ENCODE assay signal across 23 mouse cellular contexts in genomic region chr6:66848936-66849335, GRCm38 (mm10). TPM values are rescaled to one million over a fixed set of nuclear protein-coding genes. Genes with fewer than 3 reads are reported as not detected.
DNase-seq lines count a peak whose midpoint lies in the region; ATAC-seq and TF ChIP-seq lines count a peak whose summit lies in the region.
"Had no signal": no experiment of that assay in that cellular context is flagged by ENCODE, and none has a peak within 500 bp of the region (broad histone marks: within the 10 kb centered on the region; RNA-seq: fewer than 3 reads in every experiment).

No protein-coding gene starts in this region.

- CTCF ChIA-PET in Patski (lab: Charles Lee), result interaction anchor here (1.0 to 2.9 kb wide), 4 partner anchors 12 to 113 kb away, joined by 3 to 9 read pairs (median 4); no protein-coding TSS in a partner anchor

- no peaks in the 10 kb centered on the region for H3K27me3 ChIP-seq in kidney, adult 2 months (replicated peaks; ENCODE audit: control insufficient read depth, insufficient read depth, low read length)
- no peaks in the 10 kb centered on the region for H3K27me3 ChIP-seq in Patski
- H3K27me3 ChIP-seq in intestine, embryonic 15.5 days (replicated peaks), result no peaks in the 10 kb centered on the region
- H3K27me3 ChIP-seq: forebrain, embryonic 13.5 days; hindbrain, embryonic 13.5 days; limb, embryonic 13.5 days; liver, embryonic 15.5 days; midbrain, embryonic 15.5 days had no signal

- POLR2A ChIA-PET in Patski (lab: Charles Lee), result no interaction called here

- peak; percentile 88 for ATAC-seq in Patski
- ATAC-seq in intestine, embryonic 15.5 days, result peak; percentile 45
- ATAC-seq: forebrain, embryonic 13.5 days; midbrain, embryonic 15.5 days had no signal

- H3K9ac ChIP-seq in intestine, embryonic 15.5 days, result no peak overlapping the region
- H3K9ac ChIP-seq: forebrain, embryonic 13.5 days; hindbrain, embryonic 13.5 days; limb, embryonic 13.5 days; liver, embryonic 15.5 days; midbrain, embryonic 15.5 days had no signal

- no peak overlapping the region for H3K4me2 ChIP-seq in intestine, embryonic 15.5 days (replicated peaks)
- H3K4me2 ChIP-seq: forebrain, embryonic 13.5 days; hindbrain, embryonic 13.5 days; limb, embryonic 13.5 days; liver, embryonic 15.5 days; midbrain, embryonic 15.5 days had no signal

- H3K27ac ChIP-seq in kidney, adult 2 months (ENCODE audit: insufficient read depth, low read depth, low read length), result 0 out of 2 replicates have a peak overlapping the region, but pooled peaks have one; percentile 31
- no peak overlapping the region for H3K27ac ChIP-seq in intestine, embryonic 15.5 days
- H3K27ac ChIP-seq: forebrain, embryonic 13.5 days; heart, embryonic 10.5 days; hindbrain, embryonic 13.5 days; left cerebral cortex, adult 2 months; limb, embryonic 13.5 days; liver, embryonic 15.5 days; macrophage; midbrain, embryonic 15.5 days had no signal

- H3K9me3 ChIP-seq in intestine, embryonic 15.5 days, result no peaks in the 10 kb centered on the region
- H3K9me3 ChIP-seq: forebrain, embryonic 13.5 days; heart, embryonic 10.5 days; hindbrain, embryonic 13.5 days; limb, embryonic 13.5 days; liver, embryonic 15.5 days; midbrain, embryonic 15.5 days had no signal

- H3K4me1 ChIP-seq in kidney, adult 2 months (ENCODE audit: control insufficient read depth, insufficient read depth, low read length), result peaks cover 2% of the 10 kb centered on the region; the same call in 1 of the 2 replicates
- no peaks in the 10 kb centered on the region for H3K4me1 ChIP-seq in intestine, embryonic 15.5 days (replicated peaks)
- H3K4me1 ChIP-seq: forebrain, embryonic 13.5 days; hindbrain, embryonic 13.5 days; limb, embryonic 13.5 days; liver, embryonic 15.5 days; midbrain, embryonic 15.5 days had no signal

- no peak for TF ChIP-seq CTCF in kidney, adult 2 months (conservative IDR thresholded peaks at IDR 0.05; ENCODE audit: insufficient read depth, insufficient read length, low read depth, low read length)
- no peak for TF ChIP-seq CTCF in Patski (IDR thresholded peaks at IDR 0.05)

- 30% methylated on average over 4 of the region's 4 CpGs for WGBS in kidney, adult 2 months
- WGBS in intestine, embryonic 15.5 days, result 24% methylated on average over 4 of the region's 4 CpGs

- in situ Hi-C loops in Patski (cut with MboI; ENCODE audit: low pct_unique_long_range_greater_than_20kb), result no loop called here

- peak; percentile 34 for DNase-seq in kidney, adult 2 months
- no peak for DNase-seq in kidney, adult 9 months
- DNase-seq in 3134 (ENCODE audit: extremely low read depth, insufficient read length, low spot score), result peak; percentile 56
- DNase-seq in Patski (ENCODE audit: low read depth, low spot score), result peak; percentile 42
- no peak for DNase-seq in right cerebral cortex, postnatal 14 days
- DNase-seq in B cell, adult 2 months, result no peak
- DNase-seq in left cerebral cortex, adult 11 months (ENCODE audit: low spot score), result no peak
- DNase-seq: adrenal gland, adult 8-10 months; cerebellum, adult 11 months; cerebellum, postnatal 36 days; gastrocnemius, postnatal 36 days; heart, postnatal 14 days; kidney, adult 18-20 months; thymus, postnatal 14 days had no signal

- no peaks in the 10 kb centered on the region for H3K36me3 ChIP-seq in kidney, adult 2 months (ENCODE audit: control insufficient read depth, insufficient read depth, low read length)
- H3K36me3 ChIP-seq in intestine, embryonic 15.5 days, result no peaks in the 10 kb centered on the region
- H3K36me3 ChIP-seq: heart, embryonic 10.5 days; hindbrain, embryonic 13.5 days; limb, embryonic 13.5 days; liver, embryonic 15.5 days; midbrain, embryonic 15.5 days had no signal

- TF ChIP-seq POLR2A in kidney, adult 2 months (IDR thresholded peaks at IDR 0.05; ENCODE audit: low read depth, low read length), result no peak

- H3K4me3 ChIP-seq in kidney, adult 2 months (ENCODE audit: insufficient read depth, low read depth, low read length), result no peak overlapping the region
- no peak overlapping the region for H3K4me3 ChIP-seq in intestine, embryonic 15.5 days (replicated peaks)
- H3K4me3 ChIP-seq: forebrain, embryonic 13.5 days; heart, embryonic 10.5 days; hindbrain, embryonic 13.5 days; left cerebral cortex, adult 2 months; limb, embryonic 13.5 days; liver, embryonic 15.5 days; midbrain, embryonic 15.5 days had no signal

RNA-seq across cellular contexts. Expression of gene Vmn1r39, which starts 38.5 kb away (rescaled TPM):
- polyA plus RNA-seq in kidney, adult 2 months (2012; rRNA removed), result not detected in 2 replicates
- polyA plus RNA-seq in Patski (2021), result 0.03 TPM
- not detected in 2 replicates for polyA plus RNA-seq in intestine, embryonic 15.5 days (2015; fragmentation: Nextera tagmentation; extraction: Ambion mirVana)
- polyA plus RNA-seq: forebrain, embryonic 13.5 days; heart, embryonic 10.5 days; hindbrain, embryonic 13.5 days; limb, embryonic 13.5 days; liver, embryonic 15.5 days; macrophage; midbrain, embryonic 15.5 days had no signal

RNA-seq across cellular contexts. Expression of gene Gng12, which starts 47.3 kb away (rescaled TPM):
- polyA plus RNA-seq in kidney, adult 2 months (2012; rRNA removed), result 90.6 and 102 TPM in 2 replicates
- 169 TPM for polyA plus RNA-seq in Patski (2021)
- 144 and 147 TPM in 2 replicates for polyA plus RNA-seq in intestine, embryonic 15.5 days (2015; fragmentation: Nextera tagmentation; extraction: Ambion mirVana)

Comparison
In these comparisons a context has a peak if more than half of its experiments do, and no peak if none do; other contexts are left out.
1. DNase-seq: peak in kidney, adult 2 months (single experiment), 3134 (single experiment) and Patski (single experiment); none in kidney, adult 9 months (single experiment), right cerebral cortex, postnatal 14 days (single experiment), B cell, adult 2 months (0 of 2) and left cerebral cortex, adult 11 months (single experiment).